Mouse (Mus musculus) neural tube, embryonic 11.5 days (tissue): ENCODE data around the gene Stk33. TPM values are rescaled to one million over a fixed set of nuclear protein-coding genes. Genes with fewer than 3 reads are reported as not detected.

Experiments used
- ATAC-seq: fragments of 200-750 bp; cut with Nextera tagmentation; 2 replicates; pipeline ENCODE4 v1.8.0; 2017; ENCODE audit warnings: moderate number of reproducible peaks, mild to moderate bottlenecking, moderate TSS enrichment, moderate library complexity; ENCODE audit not compliant: insufficient read depth, low FRiP score, low TSS enrichment
- DNase-seq: peaks from one replicate; pipeline ENCODE4 v3.0.0-alpha.2; 2015; ENCODE audit warnings: low spot score
- H3K27ac ChIP-seq: fragments of 300-500 bp; sonication (generic); 2 replicates; pipeline ENCODE4 v1.5.1; 2014; ENCODE audit warnings: low read depth, mild to moderate bottlenecking, low read length
- H3K27me3 ChIP-seq: fragments of 300-500 bp; sonication (generic); 2 replicates; pipeline ENCODE4 v1.6.1; 2014; ENCODE audit warnings: mild to moderate bottlenecking, low read length, mixed read lengths; ENCODE audit not compliant: control insufficient read depth, insufficient read depth
- H3K36me3 ChIP-seq: fragments of 300-500 bp; sonication (generic); 2 replicates; pipeline ENCODE4 v1.6.1; 2014; ENCODE audit warnings: mild to moderate bottlenecking, low read length, moderate library complexity, mixed read lengths; ENCODE audit not compliant: control insufficient read depth, insufficient read depth
- H3K4me1 ChIP-seq: fragments of 300-500 bp; sonication (generic); 2 replicates; pipeline ENCODE4 v1.6.1; 2014; ENCODE audit warnings: low read length, mixed read lengths; ENCODE audit not compliant: control insufficient read depth, insufficient read depth
- H3K4me2 ChIP-seq: fragments of 300-500 bp; sonication (generic); 2 replicates; pipeline ENCODE4 v1.6.1; 2014; ENCODE audit warnings: low read depth, mild to moderate bottlenecking, moderate library complexity
- H3K4me3 ChIP-seq: fragments of 300-500 bp; sonication (generic); 2 replicates; pipeline ENCODE4 v1.5.1; 2014; ENCODE audit warnings: low read depth, low read length
- H3K9ac ChIP-seq: fragments of 300-500 bp; sonication (generic); 2 replicates; pipeline ENCODE4 v1.6.1; 2014; ENCODE audit warnings: mild to moderate bottlenecking, low read length
- H3K9me3 ChIP-seq: fragments of 300-500 bp; sonication (generic); 2 replicates; pipeline ENCODE4 v1.6.1; 2016; ENCODE audit warnings: low read length; ENCODE audit not compliant: control insufficient read depth
- WGBS: fragments of 180-500 bp; shearing (Covaris S2); extraction: QIAGEN DNeasy Blood & Tissue Kit; methylation state at CpG from one replicate; pipeline ENCODE4 v1.1.7; 2014; 5-methylcytosine and 5-hydroxymethylcytosine counted together
- polyA plus RNA-seq: library from polyadenylated mRNA; unstranded; fragments of >200 nt; fragmentation: Nextera tagmentation; extraction: Ambion mirVana; gene quantifications from 2 replicates; pipeline ENCODE4 v1.2.1, GENCODE M21; 2014

The Stk33 gene
- polyA plus RNA-seq, 1 experiment from 2014 or later = 11.6 TPM

- Histone ChIP-seq H3K36me3 (no peaks in the 10 kb centered on the region), H3K27me3 (no peaks in the 10 kb centered on the region), H3K27ac (no peak overlapping the region), H3K4me3 (no peak overlapping the region), H3K4me1 (no peaks in the 10 kb centered on the region), H3K4me2 (no peak overlapping the region), H3K9me3 (no peaks in the 10 kb centered on the region), H3K9ac (no peak overlapping the region)
- ATAC-seq (no peak), DNase-seq (no peak)
- 79% methylated on average over 3 of the region's 3 CpGs for WGBS
These were observed 113.2 kb downstream of the Stk33 start for GRCm38 (mm10) chr7:109325731-109326130.

GRCm38 (mm10) chr7:109325169-109325568 is 113.7 kb downstream of the Stk33 start:
- Histone ChIP-seq H3K4me3 (no peak overlapping the region), H3K36me3 (no peaks in the 10 kb centered on the region), H3K4me2 (no peak overlapping the region), H3K9ac (no peak overlapping the region), H3K27me3 (no peaks in the 10 kb centered on the region), H3K27ac (no peak overlapping the region), H3K9me3 (no peaks in the 10 kb centered on the region), H3K4me1 (no peaks in the 10 kb centered on the region)
- 78% methylated on average over 9 of the region's 9 CpGs for WGBS
- DNase-seq (no peak), ATAC-seq (no peak)

- DNase-seq = no peak
- H3K4me3 ChIP-seq = no peak overlapping the region
These were observed 129.4 kb downstream of the Stk33 start for GRCm38 (mm10) chr7:109309506-109309905.

GRCm38 (mm10) chr7:109295807-109296206 is 143.1 kb downstream of the Stk33 start:
- Histone ChIP-seq H3K4me3 (no peak overlapping the region), H3K4me2 (no peak overlapping the region), H3K4me1 (no peaks in the 10 kb centered on the region), H3K9ac (no peak overlapping the region), H3K9me3 (no peaks in the 10 kb centered on the region), H3K36me3 (no peaks in the 10 kb centered on the region), H3K27ac (no peak overlapping the region), H3K27me3 (no peaks in the 10 kb centered on the region)
- 0 out of 2 replicates have a peak, but pooled peaks have one; percentile 23 for ATAC-seq
- DNase-seq = no peak
- WGBS = 87% methylated on average over 3 of the region's 3 CpGs

More at GRCm38 (mm10) chr7:109309506-109309905, 129.4 kb downstream of the Stk33 start:
- H3K4me1 ChIP-seq = no peaks in the 10 kb centered on the region
- no peak for ATAC-seq
- H3K27me3 ChIP-seq = no peaks in the 10 kb centered on the region
- no peaks in the 10 kb centered on the region for H3K36me3 ChIP-seq
- no peak overlapping the region for H3K9ac ChIP-seq
- H3K27ac ChIP-seq = no peak overlapping the region
- H3K9me3 ChIP-seq = no peaks in the 10 kb centered on the region
- 94% methylated on average over 2 of the region's 2 CpGs for WGBS
- H3K4me2 ChIP-seq = no peak overlapping the region

GRCm38 (mm10) chr7:109295351-109295750 is 143.5 kb downstream of the Stk33 start:
- H3K27ac ChIP-seq = no peak overlapping the region
- no peaks in the 10 kb centered on the region for H3K27me3 ChIP-seq
- no peak overlapping the region for H3K4me3 ChIP-seq
- H3K4me2 ChIP-seq = no peak overlapping the region
- no peaks in the 10 kb centered on the region for H3K4me1 ChIP-seq
- H3K9me3 ChIP-seq = no peaks in the 10 kb centered on the region
- 84% methylated on average over 5 of the region's 5 CpGs for WGBS
- DNase-seq = no peak
- no peaks in the 10 kb centered on the region for H3K36me3 ChIP-seq
- H3K9ac ChIP-seq = no peak overlapping the region
- ATAC-seq = no peak

GRCm38 (mm10) chr7:109290501-109290900 is 148.4 kb downstream of the Stk33 start:
- DNase-seq = no peak
- H3K27me3 ChIP-seq = no peaks in the 10 kb centered on the region
- no peak for ATAC-seq
- no peaks in the 10 kb centered on the region for H3K9me3 ChIP-seq
- 34% methylated on average over 2 of the region's 2 CpGs for WGBS
- no peak overlapping the region for H3K4me3 ChIP-seq
- H3K4me2 ChIP-seq = no peak overlapping the region
- H3K4me1 ChIP-seq = no peaks in the 10 kb centered on the region
- no peak overlapping the region for H3K27ac ChIP-seq
- no peak overlapping the region for H3K9ac ChIP-seq
- no peaks in the 10 kb centered on the region for H3K36me3 ChIP-seq

GRCm38 (mm10) chr7:109289106-109289505 is 149.8 kb downstream of the Stk33 start:
- no peak overlapping the region for H3K27ac ChIP-seq
- no peaks in the 10 kb centered on the region for H3K4me1 ChIP-seq
- no peak overlapping the region for H3K9ac ChIP-seq
- no peak overlapping the region for H3K4me3 ChIP-seq
- H3K27me3 ChIP-seq = no peaks in the 10 kb centered on the region
- no peaks in the 10 kb centered on the region for H3K9me3 ChIP-seq
- H3K4me2 ChIP-seq = no peak overlapping the region
- ATAC-seq = no peak
- no peaks in the 10 kb centered on the region for H3K36me3 ChIP-seq
- 71% methylated on average over 6 of the region's 6 CpGs for WGBS
- DNase-seq = no peak

GRCm38 (mm10) chr7:109282106-109282505 is 156.8 kb downstream of the Stk33 start:
- Histone ChIP-seq H3K27ac (no peak overlapping the region), H3K4me2 (no peak overlapping the region), H3K36me3 (no peaks in the 10 kb centered on the region), H3K9me3 (no peaks in the 10 kb centered on the region), H3K27me3 (no peaks in the 10 kb centered on the region), H3K4me1 (no peaks in the 10 kb centered on the region), H3K4me3 (no peak overlapping the region), H3K9ac (no peak overlapping the region)
- DNase-seq (no peak), ATAC-seq (no peak)
- 95% methylated on average over 4 of the region's 4 CpGs for WGBS

GRCm38 (mm10) chr7:109276622-109277021 is 162.3 kb downstream of the Stk33 start:
- no peaks in the 10 kb centered on the region; the same call in 1 of the 2 replicates for H3K4me1 ChIP-seq
- no peak overlapping the region for H3K27ac ChIP-seq
- H3K27me3 ChIP-seq = no peaks in the 10 kb centered on the region
- H3K9me3 ChIP-seq = no peaks in the 10 kb centered on the region
- no peak overlapping the region for H3K4me2 ChIP-seq
- H3K4me3 ChIP-seq = no peak overlapping the region
- DNase-seq (peak; percentile 30), ATAC-seq (no peak)
- no peak overlapping the region for H3K9ac ChIP-seq
- WGBS = 81% methylated on average over 3 of the region's 3 CpGs
- no peaks in the 10 kb centered on the region for H3K36me3 ChIP-seq
